Mouse (Mus musculus): ENCODE measurements around the gene Wasf2. TPM values are rescaled to one million over a fixed set of nuclear protein-coding genes. Genes with fewer than 3 reads are reported as not detected.
A peak's percentile ranks its signal among the peaks of the same experiment; 100 is the strongest.

Gene Wasf2
- polyA plus RNA-seq, 1 experiment from 2014 or later: 23.9 TPM

GRCm38 (mm10) chr4:133118775-133119375, 11.4 kb upstream of the Wasf2 start:
- Histone ChIP-seq H3K4me3 (replicated peaks; ENCODE audit: low read length) (no peak overlapping the region), H3K4me2 (replicated peaks) (no peak overlapping the region), H3K9ac (no peak overlapping the region), H3K27me3 (ENCODE audit: control insufficient read depth, insufficient read depth, low read length) (no peaks in the 10 kb centered on the region), H3K27ac (no peak overlapping the region), H3K4me1 (replicated peaks; ENCODE audit: control insufficient read depth, insufficient read depth, low read length) (peaks cover 18% of the 10 kb centered on the region; the same call in 1 of the 2 replicates), H3K9me3 (ENCODE audit: control insufficient read depth, low read length) (no peaks in the 10 kb centered on the region), H3K36me3 (replicated peaks; ENCODE audit: control insufficient read depth, insufficient read depth) (no peaks in the 10 kb centered on the region)
- DNase-seq (ENCODE audit: low spot score) (no peak), ATAC-seq (ENCODE audit: low FRiP score) (no peak)
- WGBS: 85% methylated on average over 6 of the region's 6 CpGs

DNA sequence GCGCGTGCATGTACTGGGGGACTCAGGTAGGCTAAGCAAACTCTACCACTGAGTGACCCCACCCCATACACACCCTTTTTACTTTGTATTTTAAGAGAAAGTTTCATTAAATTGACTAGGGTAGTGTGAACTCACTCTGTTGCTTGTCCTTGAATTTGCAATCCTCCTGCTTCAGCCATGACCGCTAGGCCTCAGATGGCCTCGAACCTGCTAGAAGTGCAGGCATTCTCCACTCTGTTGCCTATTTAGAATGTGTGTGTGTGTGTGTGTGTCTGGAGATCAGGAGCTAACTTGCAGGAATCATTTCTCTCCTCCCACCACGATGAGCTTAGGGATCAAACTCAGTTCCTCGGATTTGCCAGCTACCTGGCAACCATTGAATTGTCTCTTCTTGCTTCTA, 10.7 kb upstream of the Wasf2 start:
- H3K4me3 ChIP-seq (replicated peaks; ENCODE audit: low read length): no peak overlapping the region
- peaks cover 18% of the 10 kb centered on the region; the same call in 1 of the 2 replicates for H3K4me1 ChIP-seq (replicated peaks; ENCODE audit: control insufficient read depth, insufficient read depth, low read length)
- no peak overlapping the region for H3K9ac ChIP-seq
- ATAC-seq (ENCODE audit: low FRiP score) (no peak), DNase-seq (ENCODE audit: low spot score) (no peak)
- H3K36me3 ChIP-seq (replicated peaks; ENCODE audit: control insufficient read depth, insufficient read depth): no peaks in the 10 kb centered on the region
- no peak overlapping the region for H3K4me2 ChIP-seq (replicated peaks)
- 87% methylated on average over 6 of the region's 6 CpGs for WGBS
- H3K27ac ChIP-seq: no peak overlapping the region
- H3K27me3 ChIP-seq (ENCODE audit: control insufficient read depth, insufficient read depth, low read length): no peaks in the 10 kb centered on the region
- H3K9me3 ChIP-seq (ENCODE audit: control insufficient read depth, low read length): no peaks in the 10 kb centered on the region

- no peaks in the 10 kb centered on the region for H3K9me3 ChIP-seq (ENCODE audit: control insufficient read depth, low read length)
- H3K27me3 ChIP-seq (ENCODE audit: control insufficient read depth, insufficient read depth, low read length): no peaks in the 10 kb centered on the region
- H3K4me2 ChIP-seq (replicated peaks): no peak overlapping the region
- WGBS: 7% methylated on average over 11 of the region's 11 CpGs
- ATAC-seq (ENCODE audit: low FRiP score) (no peak), DNase-seq (ENCODE audit: low spot score) (no peak)
- peaks cover 18% of the 10 kb centered on the region; the same call in 1 of the 2 replicates for H3K4me1 ChIP-seq (replicated peaks; ENCODE audit: control insufficient read depth, insufficient read depth, low read length)
- H3K4me3 ChIP-seq (replicated peaks; ENCODE audit: low read length): no peak overlapping the region
- no peak overlapping the region for H3K9ac ChIP-seq
- no peaks in the 10 kb centered on the region for H3K36me3 ChIP-seq (replicated peaks; ENCODE audit: control insufficient read depth, insufficient read depth)
- H3K27ac ChIP-seq: 0 out of 2 replicates have a peak overlapping the region, but pooled peaks have one; percentile 15
Measured at GRCm38 (mm10) chr4:133120833-133121321, 9.4 kb upstream of the Wasf2 start.

GRCm38 (mm10) chr4:133121416-133121815, 8.9 kb upstream of the Wasf2 start:
- Histone ChIP-seq H3K4me3 (replicated peaks; ENCODE audit: low read length) (no peak overlapping the region), H3K9me3 (ENCODE audit: control insufficient read depth, low read length) (no peaks in the 10 kb centered on the region), H3K9ac (no peak overlapping the region), H3K4me2 (replicated peaks) (no peak overlapping the region), H3K27me3 (ENCODE audit: control insufficient read depth, insufficient read depth, low read length) (no peaks in the 10 kb centered on the region), H3K36me3 (replicated peaks; ENCODE audit: control insufficient read depth, insufficient read depth) (no peaks in the 10 kb centered on the region), H3K27ac (no peak overlapping the region), H3K4me1 (replicated peaks; ENCODE audit: control insufficient read depth, insufficient read depth, low read length) (peaks cover 15% of the 10 kb centered on the region; the same call in 1 of the 2 replicates)
- ATAC-seq (ENCODE audit: low FRiP score) (no peak), DNase-seq (ENCODE audit: low spot score) (no peak)
- 90% methylated on average over 1 of the region's 1 CpGs for WGBS

DNA sequence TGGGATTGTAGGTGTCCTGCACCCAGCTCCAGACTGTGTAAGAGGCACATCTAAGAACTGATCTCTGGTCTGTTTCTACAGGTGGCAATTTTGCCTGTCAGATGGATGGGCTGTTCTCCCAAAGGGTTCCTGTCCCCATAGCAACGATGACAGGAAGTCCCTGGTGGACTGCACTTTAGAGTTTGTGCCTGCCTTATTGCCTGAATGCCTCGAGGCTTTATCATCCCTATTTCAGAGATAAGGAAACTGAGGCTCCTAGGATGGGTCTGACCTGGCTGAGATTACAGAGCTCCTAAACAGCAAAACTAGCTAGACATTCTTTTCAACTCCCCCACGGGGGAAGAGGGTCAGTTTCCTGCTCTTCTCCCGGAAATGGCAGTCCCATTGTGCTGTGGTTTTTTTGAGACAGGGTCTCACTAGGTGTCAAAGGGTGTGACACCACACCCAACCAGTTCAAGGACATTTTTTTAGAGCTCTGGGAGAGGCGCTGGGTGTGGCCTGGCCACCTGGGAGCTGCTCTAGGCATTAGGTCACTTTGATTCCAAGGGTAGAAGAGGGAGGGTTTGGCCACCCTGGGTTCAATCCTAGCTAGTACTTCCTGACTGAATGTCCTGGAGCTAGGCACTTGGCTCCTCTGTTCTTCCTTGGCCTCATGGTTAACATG, 8.2 kb upstream of the Wasf2 start:
- H3K4me3 ChIP-seq (replicated peaks; ENCODE audit: low read length): no peak overlapping the region
- peaks cover 10% of the 10 kb centered on the region; the same call in 1 of the 2 replicates for H3K4me1 ChIP-seq (replicated peaks; ENCODE audit: control insufficient read depth, insufficient read depth, low read length)
- DNase-seq (ENCODE audit: low spot score) (no peak), ATAC-seq (ENCODE audit: low FRiP score) (no peak)
- H3K9me3 ChIP-seq (ENCODE audit: control insufficient read depth, low read length): no peaks in the 10 kb centered on the region
- 47% methylated on average over 5 of the region's 5 CpGs for WGBS
- no peak overlapping the region for H3K4me2 ChIP-seq (replicated peaks)
- H3K27me3 ChIP-seq (ENCODE audit: control insufficient read depth, insufficient read depth, low read length): no peaks in the 10 kb centered on the region
- no peak overlapping the region for H3K27ac ChIP-seq
- no peaks in the 10 kb centered on the region for H3K36me3 ChIP-seq (replicated peaks; ENCODE audit: control insufficient read depth, insufficient read depth)
- no peak overlapping the region for H3K9ac ChIP-seq

GRCm38 (mm10) chr4:133127079-133127478, 3.2 kb upstream of the Wasf2 start:
- no peak for ATAC-seq (ENCODE audit: low FRiP score)
- DNase-seq (ENCODE audit: low spot score): no peak
- no peak overlapping the region for H3K9ac ChIP-seq
- no peaks in the 10 kb centered on the region for H3K9me3 ChIP-seq (ENCODE audit: control insufficient read depth, low read length)
- H3K4me3 ChIP-seq (replicated peaks; ENCODE audit: low read length): no peak overlapping the region
- no peaks in the 10 kb centered on the region for H3K27me3 ChIP-seq (ENCODE audit: control insufficient read depth, insufficient read depth, low read length)
- no peaks in the 10 kb centered on the region for H3K36me3 ChIP-seq (replicated peaks; ENCODE audit: control insufficient read depth, insufficient read depth)
- peaks cover 18% of the 10 kb centered on the region for H3K4me1 ChIP-seq (replicated peaks; ENCODE audit: control insufficient read depth, insufficient read depth, low read length)
- no peak overlapping the region for H3K27ac ChIP-seq
- no peak overlapping the region for H3K4me2 ChIP-seq (replicated peaks)
- WGBS: 88% methylated on average over 3 of the region's 3 CpGs

DNA sequence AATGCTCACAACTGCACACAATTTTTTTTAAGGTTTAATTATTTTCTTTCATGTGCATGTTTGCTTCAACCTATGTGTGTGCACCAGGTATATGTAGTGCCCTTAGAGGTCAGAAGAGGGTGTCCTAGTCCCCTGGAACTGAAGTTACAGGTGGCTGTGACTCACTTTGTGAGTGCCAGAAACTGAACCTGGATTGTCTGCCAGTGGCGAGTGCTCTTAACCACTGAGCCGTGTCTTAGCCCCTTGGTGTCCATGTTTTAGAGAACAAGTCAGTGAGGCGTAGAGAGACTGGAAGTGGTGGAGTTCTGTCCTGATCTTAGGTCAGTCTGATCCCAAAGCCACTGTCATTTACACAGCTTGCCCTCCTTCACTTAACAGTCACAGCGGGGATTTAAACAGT, 2.4 kb upstream of the Wasf2 start:
- Histone ChIP-seq H3K36me3 (replicated peaks; ENCODE audit: control insufficient read depth, insufficient read depth) (no peaks in the 10 kb centered on the region), H3K27me3 (ENCODE audit: control insufficient read depth, insufficient read depth, low read length) (no peaks in the 10 kb centered on the region), H3K4me2 (replicated peaks) (no peak overlapping the region), H3K27ac (no peak overlapping the region), H3K4me1 (replicated peaks; ENCODE audit: control insufficient read depth, insufficient read depth, low read length) (peaks cover 21% of the 10 kb centered on the region), H3K9me3 (ENCODE audit: control insufficient read depth, low read length) (no peaks in the 10 kb centered on the region), H3K9ac (no peak overlapping the region), H3K4me3 (replicated peaks; ENCODE audit: low read length) (no peak overlapping the region)
- ATAC-seq (ENCODE audit: low FRiP score) (no peak), DNase-seq (ENCODE audit: low spot score) (no peak)
- 79% methylated on average over 4 of the region's 4 CpGs for WGBS

DNA sequence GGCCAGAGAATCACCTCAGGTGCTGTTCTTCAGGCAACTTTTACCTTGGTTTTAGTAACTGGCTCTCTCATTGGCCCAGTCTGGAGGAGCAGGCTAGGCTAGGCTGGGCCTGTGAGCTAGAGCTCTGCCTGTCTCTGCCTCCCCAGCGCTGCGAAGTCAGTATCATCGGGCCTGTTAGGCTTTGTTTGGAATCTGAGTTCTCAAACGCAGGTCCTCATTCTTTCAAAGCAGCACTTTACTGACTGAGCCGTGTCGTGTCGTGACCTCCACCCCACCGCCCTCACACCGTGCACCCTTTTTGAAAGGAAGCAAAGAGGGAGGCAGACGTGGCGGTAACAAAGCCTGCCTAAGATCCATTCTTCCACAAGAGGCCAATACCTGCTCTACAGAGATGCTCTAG, 914 bp upstream of the Wasf2 start:
- no peaks in the 10 kb centered on the region for H3K27me3 ChIP-seq (ENCODE audit: control insufficient read depth, insufficient read depth, low read length)
- ATAC-seq (ENCODE audit: low FRiP score) (no peak), DNase-seq (ENCODE audit: low spot score) (no peak)
- 31% methylated on average over 11 of the region's 11 CpGs for WGBS
- H3K9me3 ChIP-seq (ENCODE audit: control insufficient read depth, low read length): no peaks in the 10 kb centered on the region
- peaks cover 21% of the 10 kb centered on the region for H3K4me1 ChIP-seq (replicated peaks; ENCODE audit: control insufficient read depth, insufficient read depth, low read length)
- peak overlapping the region; percentile 72 for H3K4me2 ChIP-seq (replicated peaks)
- peak overlapping the region; percentile 38; the same call in 1 of the 2 replicates for H3K27ac ChIP-seq
- H3K4me3 ChIP-seq (replicated peaks; ENCODE audit: low read length): peak overlapping the region; percentile 85
- H3K9ac ChIP-seq: peak overlapping the region; percentile 30; the same call in 1 of the 2 replicates
- no peaks in the 10 kb centered on the region for H3K36me3 ChIP-seq (replicated peaks; ENCODE audit: control insufficient read depth, insufficient read depth)

DNA sequence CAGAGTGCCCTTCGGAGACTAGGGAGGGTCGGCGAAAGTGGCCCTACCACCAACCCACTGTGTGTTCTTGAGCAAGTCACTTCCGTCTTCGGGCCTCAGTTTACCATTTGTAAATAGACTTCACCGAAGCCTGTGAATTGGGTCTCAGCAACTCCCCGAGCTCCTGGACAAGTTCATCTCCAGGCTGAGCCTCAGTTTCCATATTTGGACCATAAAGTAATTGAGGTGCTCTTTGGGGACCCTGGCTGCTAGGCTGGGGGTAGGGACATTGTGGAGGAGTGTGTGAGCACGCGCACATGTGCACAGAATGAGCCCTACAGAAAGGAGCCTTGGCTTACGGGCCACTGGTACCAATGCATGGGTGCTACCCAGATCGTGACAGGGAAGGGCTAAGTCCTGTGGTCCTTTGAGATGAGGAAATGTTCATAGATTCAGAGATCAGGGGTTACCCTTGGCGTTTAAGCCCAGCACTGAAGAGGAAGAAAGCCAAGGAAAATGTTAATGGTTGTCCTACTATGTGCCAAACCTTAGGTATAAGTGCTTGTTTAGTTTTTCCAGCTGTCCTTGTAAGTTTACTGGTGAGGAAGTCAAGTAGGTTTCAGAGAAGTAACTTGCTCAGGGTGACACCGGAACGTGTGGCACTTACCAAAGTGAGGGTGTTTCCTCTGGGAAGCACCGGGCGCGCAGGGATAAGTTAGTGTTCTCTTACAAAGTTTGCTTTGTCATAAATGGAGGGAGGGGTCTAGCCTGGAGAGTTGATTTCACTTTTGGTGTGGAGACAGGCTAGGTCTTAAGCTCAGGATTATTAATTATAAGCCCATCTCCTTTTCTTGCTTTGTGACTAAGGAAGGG, 811 bp downstream of the Wasf2 start:
- Histone ChIP-seq H3K9ac (peak overlapping the region; percentile 81), H3K9me3 (ENCODE audit: control insufficient read depth, low read length) (no peaks in the 10 kb centered on the region), H3K4me2 (replicated peaks) (peak overlapping the region; percentile 72), H3K4me3 (replicated peaks; ENCODE audit: low read length) (peak overlapping the region; percentile 85), H3K4me1 (replicated peaks; ENCODE audit: control insufficient read depth, insufficient read depth, low read length) (peaks cover 21% of the 10 kb centered on the region), H3K27me3 (ENCODE audit: control insufficient read depth, insufficient read depth, low read length) (no peaks in the 10 kb centered on the region), H3K27ac (peak overlapping the region; percentile 77), H3K36me3 (replicated peaks; ENCODE audit: control insufficient read depth, insufficient read depth) (no peaks in the 10 kb centered on the region)
- 5% methylated on average over 17 of the region's 17 CpGs for WGBS
- DNase-seq (ENCODE audit: low spot score) (no peak), ATAC-seq (ENCODE audit: low FRiP score) (no peak)

Measured in hindbrain, embryonic 14.5 days (tissue).